ENCODE assay signal across 9 mouse cellular contexts in genomic region chr14:72844753-72845369, GRCm38 (mm10).
DNase-seq lines count a peak whose midpoint lies in the region; ATAC-seq lines count a peak whose summit lies in the region.
"Had no signal": no experiment of that assay in that cellular context is flagged by ENCODE, and none has a peak within 500 bp of the region (broad histone marks: within the 10 kb centered on the region; RNA-seq: fewer than 3 reads in every experiment).

No protein-coding gene starts in this region.

- H3K27me3 ChIP-seq in hindbrain, embryonic 16.5 days (replicated peaks; ENCODE audit: control insufficient read depth, insufficient read depth, low read length) = no peaks in the 10 kb centered on the region

- peaks cover 6% of the 10 kb centered on the region; the same call in 1 of the 2 replicates for H3K4me1 ChIP-seq in hindbrain, embryonic 16.5 days (ENCODE audit: control insufficient read depth, insufficient read depth, low read depth, low read length)

- H3K9me3 ChIP-seq in hindbrain, embryonic 16.5 days (ENCODE audit: control insufficient read depth, low read length) = no peaks in the 10 kb centered on the region

- H3K9ac ChIP-seq in hindbrain, embryonic 16.5 days (ENCODE audit: low read depth, low read length) = no peak overlapping the region

- peak; percentile 37; the same call in 1 of the 2 replicates for ATAC-seq in hindbrain, embryonic 16.5 days

- no peak overlapping the region for H3K27ac ChIP-seq in hindbrain, embryonic 16.5 days (ENCODE audit: low read depth, low read length)

- DNase-seq in adrenal gland, adult 2 months = peak; percentile 10
- DNase-seq in adrenal gland, postnatal 4 days (ENCODE audit: low spot score in 2 of 2) = no peak
- DNase-seq in right cerebral cortex, adult 2 months (ENCODE audit: low spot score in 2 of 2) = peak; percentile 31 to 32
- no peak for DNase-seq in right cerebral cortex, adult 18-20 months
- DNase-seq in yolk sac, embryonic 10.5 days (ENCODE audit: low spot score) = peak; percentile 47
- no peak for DNase-seq in ovary, postnatal 14 days (ENCODE audit: low spot score)
- no peak for DNase-seq in thymus, postnatal 36 days
- DNase-seq: heart, postnatal 4 days had no signal

- 45% methylated on average over 5 of the region's 5 CpGs for WGBS in hindbrain, embryonic 16.5 days

- no peaks in the 10 kb centered on the region for H3K36me3 ChIP-seq in hindbrain, embryonic 16.5 days (ENCODE audit: control insufficient read depth, insufficient read depth, low read length)

- H3K4me2 ChIP-seq in hindbrain, embryonic 16.5 days (ENCODE audit: low read length) = no peak overlapping the region

- H3K4me3 ChIP-seq in hindbrain, embryonic 16.5 days (ENCODE audit: low read length) = no peak overlapping the region

Comparison
In these comparisons a context has a peak if more than half of its experiments do, and no peak if none do; other contexts are left out.
1. DNase-seq: peak in adrenal gland, adult 2 months (single experiment), right cerebral cortex, adult 2 months (2 of 2) and yolk sac, embryonic 10.5 days (single experiment); none in adrenal gland, postnatal 4 days (0 of 2), right cerebral cortex, adult 18-20 months (single experiment), ovary, postnatal 14 days (single experiment) and thymus, postnatal 36 days (0 of 2).